Mouse (Mus musculus) CH12.LX (cell line): Measurements from ENCODE around the gene Trim16. TPM values are rescaled to one million over a fixed set of nuclear protein-coding genes. Genes with fewer than 3 reads are reported as not detected.

Source experiments
- DNase-seq: peaks from one replicate; pipeline ENCODE4 v3.0.0-alpha.2; 2013; ENCODE audit errors: extremely low read depth
- H3K27ac ChIP-seq: 2 replicates; pipeline ENCODE4 v1.5.1; 2012; ENCODE audit warnings: low read depth, mild to moderate bottlenecking, control low read depth, moderate library complexity; ENCODE audit not compliant: insufficient read depth
- H3K27me3 ChIP-seq: replicated peaks from 2 replicates; pipeline ENCODE3; 2012; ENCODE audit warnings: inconsistent platforms
- H3K36me3 ChIP-seq, 2 experiments: replicated peaks in 1 of 2; 2 replicates each; pipeline versions ENCODE3 to v1.6.1; 2012; ENCODE audit warnings: inconsistent platforms in 1 of 2, low read length in 1 of 2, mild to moderate bottlenecking in 1 of 2, mixed read lengths in 1 of 2, moderate library complexity in 1 of 2; ENCODE audit not compliant: control insufficient read depth in 1 of 2, insufficient read depth in 1 of 2
- H3K4me1 ChIP-seq, 2 experiments: 2 replicates each; pipeline ENCODE4 v1.6.1; 2012; ENCODE audit warnings: inconsistent platforms in 1 of 2, moderate library complexity in 1 of 2; ENCODE audit not compliant: insufficient read depth in 2 of 2, control insufficient read depth in 1 of 2
- H3K4me2 ChIP-seq: 2 replicates; pipeline ENCODE4 v1.6.1; 2012; ENCODE audit warnings: low read depth, mild to moderate bottlenecking, control low read depth; ENCODE audit not compliant: poor library complexity, insufficient read depth, severe bottlenecking
- H3K4me3 ChIP-seq, 3 experiments: fragments of 150-350 bp in 1 of 3; sonication (generic) in 1 of 3; replicated peaks in 1 of 3; 2 replicates each; pipeline versions ENCODE3 to v1.5.1; 2011 to 2012; ENCODE audit warnings: low read depth in 2 of 3, low read length in 2 of 3, mild to moderate bottlenecking in 2 of 3, moderate library complexity in 2 of 3, control low read depth in 1 of 3, improper control_type of control experiment in 1 of 3, inconsistent platforms in 1 of 3, mixed read lengths in 1 of 3; ENCODE audit not compliant: poor library complexity in 1 of 3
- H3K79me2 ChIP-seq: replicated peaks from 2 replicates; pipeline ENCODE4 v1.6.1; 2012; ENCODE audit warnings: mild to moderate bottlenecking, moderate library complexity; ENCODE audit not compliant: control insufficient read depth, poor library complexity, insufficient read depth, severe bottlenecking; ENCODE audit errors: extremely low read depth
- H3K9ac ChIP-seq: 2 replicates; pipeline ENCODE4 v1.6.1; 2012; ENCODE audit warnings: low read depth, mild to moderate bottlenecking, control low read depth, moderate library complexity; ENCODE audit not compliant: insufficient read depth
- H3K9me3 ChIP-seq: replicated peaks from 2 replicates; pipeline ENCODE3; 2012; ENCODE audit warnings: low read length, inconsistent platforms, mixed read lengths
- BHLHE40 ChIP-seq: IDR thresholded peaks from 2 replicates; pipeline ENCODE4 v1.6.1; 2011; ENCODE audit warnings: mild to moderate bottlenecking, low read depth, low read length, improper control_type of control experiment
- CHD1 ChIP-seq: IDR thresholded peaks from 2 replicates; pipeline ENCODE4 v1.6.1; 2012; ENCODE audit warnings: low read depth, low read length, improper control_type of control experiment, inconsistent platforms
- E2F4 ChIP-seq: IDR thresholded peaks from 2 replicates; pipeline ENCODE4 v1.6.1; 2011; ENCODE audit warnings: low read depth, low read length, improper control_type of control experiment; ENCODE audit not compliant: insufficient replicate concordance
- ELF1 ChIP-seq: IDR thresholded peaks from 2 replicates; pipeline ENCODE4 v1.6.1; 2014; ENCODE audit warnings: low read depth, mild to moderate bottlenecking, inconsistent platforms, low read length, improper control_type of control experiment
- EP300 ChIP-seq: IDR thresholded peaks from 2 replicates; pipeline ENCODE4 v1.6.1; 2011; ENCODE audit warnings: low read length, improper control_type of control experiment
- GABPA ChIP-seq: IDR thresholded peaks from 2 replicates; pipeline ENCODE4 v1.6.1; 2012; ENCODE audit warnings: low read depth, low read length, improper control_type of control experiment, inconsistent platforms; ENCODE audit not compliant: insufficient replicate concordance
- JUN ChIP-seq: IDR thresholded peaks from 2 replicates; pipeline ENCODE4 v1.6.1; 2011; ENCODE audit warnings: low read depth, mild to moderate bottlenecking, low read length, improper control_type of control experiment, moderate library complexity; ENCODE audit not compliant: insufficient read depth
- JUND ChIP-seq: conservative IDR thresholded peaks from 2 replicates; pipeline ENCODE4 v1.6.1; 2011; ENCODE audit warnings: low read depth, low read length, improper control_type of control experiment
- MAZ ChIP-seq: IDR thresholded peaks from 2 replicates; pipeline ENCODE4 v1.6.1; 2012; ENCODE audit warnings: low read depth, mild to moderate bottlenecking, inconsistent platforms, low read length, improper control_type of control experiment, moderate library complexity
- MYC ChIP-seq: IDR thresholded peaks from 2 replicates; pipeline ENCODE4 v1.6.1; 2011; ENCODE audit warnings: low read depth, mild to moderate bottlenecking, improper control_type of control experiment, low read length
- NRF1 ChIP-seq: IDR thresholded peaks from 2 replicates; pipeline ENCODE4 v1.6.1; 2014; ENCODE audit warnings: low read depth, mild to moderate bottlenecking, inconsistent platforms, low read length, improper control_type of control experiment, moderate library complexity
- POLR2A ChIP-seq: IDR thresholded peaks from 2 replicates; pipeline ENCODE4 v1.6.1; 2011; ENCODE audit warnings: low read depth, mild to moderate bottlenecking, improper control_type of control experiment, low read length
- POLR2AphosphoS2 ChIP-seq: IDR thresholded peaks from 2 replicates; pipeline ENCODE4 v1.6.1; 2011; ENCODE audit warnings: low read depth, low read length, improper control_type of control experiment
- RCOR1 ChIP-seq: conservative IDR thresholded peaks from 2 replicates; pipeline ENCODE4 v1.6.1; 2012; ENCODE audit warnings: low read depth, mild to moderate bottlenecking, inconsistent platforms, low read length, improper control_type of control experiment
- SMC3 ChIP-seq: IDR thresholded peaks from 2 replicates; pipeline ENCODE4 v1.6.1; 2011; ENCODE audit warnings: low read depth, low read length, improper control_type of control experiment
- TBP ChIP-seq: conservative IDR thresholded peaks from 2 replicates; pipeline ENCODE4 v1.6.1; 2011; ENCODE audit warnings: low read depth, low read length, improper control_type of control experiment
- TCF12 ChIP-seq: IDR thresholded peaks from 2 replicates; pipeline ENCODE4 v1.6.1; 2014; ENCODE audit warnings: low read depth, mild to moderate bottlenecking, inconsistent platforms, low read length, improper control_type of control experiment
- USF1 ChIP-seq: IDR thresholded peaks from 2 replicates; pipeline ENCODE4 v1.6.1; 2014; ENCODE audit warnings: low read depth, mild to moderate bottlenecking, inconsistent platforms, low read length, improper control_type of control experiment
- ZC3H11A ChIP-seq: IDR thresholded peaks from 2 replicates; pipeline ENCODE4 v1.6.1; 2012; ENCODE audit warnings: low read depth, mild to moderate bottlenecking, inconsistent platforms, low read length, improper control_type of control experiment
- ZKSCAN1 ChIP-seq: IDR thresholded peaks from 2 replicates; pipeline ENCODE4 v1.6.1; 2012; ENCODE audit warnings: low read depth, inconsistent platforms, low read length, improper control_type of control experiment, borderline replicate concordance
- ZNF384 ChIP-seq: IDR thresholded peaks from 2 replicates; pipeline ENCODE4 v1.6.1; 2012; ENCODE audit warnings: low read depth, low read length, improper control_type of control experiment, inconsistent platforms
- dilution Hi-C: fragments of 300-500 bp; cut with MboI; formaldehyde crosslinking; loops from 2 replicates; pipeline ENCODE4 v1.14.3; 2020; ENCODE audit warnings: low sequenced_read_pairs; ENCODE audit not compliant: extremely low pct_unique_long_range_greater_than_20kb, extremely low pct_ligation_motif_present
- in situ Hi-C: fragments of 300-500 bp; cut with MboI; formaldehyde crosslinking; loops from 3 replicates; pipeline ENCODE4 v1.14.3; 2019; ENCODE audit warnings: low sequenced_read_pairs, low pct_ligation_motif_present, low pct_unique_long_range_greater_than_20kb, mixed read lengths
- polyA plus RNA-seq: library from polyadenylated mRNA; unstranded; fragments of >175 nt; gene quantifications from 2 replicates; pipeline ENCODE4 v1.2.1, GENCODE M21; 2012; ENCODE audit warnings: low read depth; ENCODE audit not compliant: insufficient read length
- total RNA-seq, 2 experiments: library from RNA; depleted of rRNA; stranded (reverse); fragments of 300-350 nt in 1 of 2; fragments of >200 nt in 1 of 2; gene quantifications; 2 replicates each; pipeline ENCODE4 v1.2.3; 2012 to 2014

The Trim16 gene
- total and polyA plus RNA-seq, 3 experiments = not detected

DNA sequence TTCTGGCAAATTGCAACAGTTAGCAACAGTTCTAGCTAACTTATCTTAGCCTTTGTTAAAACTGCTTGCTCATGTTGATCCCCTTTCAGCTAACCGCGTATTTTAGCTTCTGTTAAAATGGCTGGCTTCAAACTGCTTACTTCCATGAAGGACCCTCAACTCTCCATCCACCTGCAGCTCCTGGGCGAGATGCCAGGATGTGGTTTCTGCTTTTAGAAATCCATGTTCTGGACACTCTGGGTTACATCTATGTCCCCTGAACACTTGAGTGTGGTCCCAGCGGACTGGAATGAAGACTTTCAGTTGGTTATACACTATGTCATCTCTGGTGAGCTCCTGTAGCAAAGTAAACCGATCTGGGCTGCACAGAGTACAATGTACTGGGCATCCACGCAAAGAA is 7.8 kb upstream of the Trim16 start:
- TF ChIP-seq POLR2AphosphoS2 (no peak), ZNF384 (no peak), TBP (no peak), ELF1 (no peak), E2F4 (no peak), JUND (no peak)
- TF ChIP-seq, all 38 proteins: peak for 0
- H3K4me2 ChIP-seq = no peak overlapping the region
- H3K27me3 ChIP-seq = peaks cover 5% of the 10 kb centered on the region
- dilution Hi-C loops = no loop called here
- H3K9ac ChIP-seq = no peak overlapping the region
- no peak for DNase-seq
- in situ Hi-C loops = no loop called here
- H3K79me2 ChIP-seq = no peaks in the 10 kb centered on the region
- H3K36me3 ChIP-seq = no peaks in the 10 kb centered on the region
- H3K4me1 ChIP-seq = peaks cover 0 to 16% of the 10 kb centered on the region in 2 experiments; a peak in 2 of 4 replicates
- H3K4me3 ChIP-seq = no peak overlapping the region
- no peak overlapping the region for H3K27ac ChIP-seq
- no peaks in the 10 kb centered on the region for H3K9me3 ChIP-seq

DNA sequence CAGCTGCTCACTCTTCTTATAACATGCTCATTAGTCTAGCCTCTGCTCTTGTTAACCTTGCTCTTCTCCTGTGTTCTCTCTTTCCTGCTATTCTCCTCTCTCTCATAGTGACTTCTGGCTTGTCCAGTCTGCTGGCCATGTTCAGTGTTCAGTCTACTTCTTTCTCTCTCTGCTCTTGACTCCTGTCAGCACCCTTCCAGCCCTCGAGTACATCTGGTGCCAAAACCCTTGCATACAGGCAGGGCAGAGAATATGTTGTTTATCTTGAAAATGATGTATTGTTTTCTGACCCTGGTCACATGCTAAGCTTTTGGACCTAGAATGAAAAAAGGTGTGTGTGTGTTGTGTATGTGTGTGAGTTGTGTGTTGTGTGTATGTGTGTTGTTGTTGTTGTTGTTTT is 6.5 kb upstream of the Trim16 start:
- H3K4me1 ChIP-seq = peaks cover 0 to 10% of the 10 kb centered on the region in 2 experiments; a peak in 2 of 4 replicates
- in situ Hi-C loops (no loop called here), dilution Hi-C loops (no loop called here)
- peaks cover 5% of the 10 kb centered on the region for H3K27me3 ChIP-seq
- no peaks in the 10 kb centered on the region for H3K36me3 ChIP-seq
- H3K27ac ChIP-seq = no peak overlapping the region
- H3K9me3 ChIP-seq = no peaks in the 10 kb centered on the region
- no peak for DNase-seq
- no peak overlapping the region for H3K4me2 ChIP-seq
- H3K9ac ChIP-seq = no peak overlapping the region
- no peaks in the 10 kb centered on the region for H3K79me2 ChIP-seq
- no peak overlapping the region for H3K4me3 ChIP-seq
- no peak for TF ChIP-seq TCF12
- TF ChIP-seq GABPA = no peak
- no peak for TF ChIP-seq JUN
- no peak for TF ChIP-seq ZC3H11A
- TF ChIP-seq MAZ = no peak
- TF ChIP-seq BHLHE40 = no peak
- TF ChIP-seq TBP = no peak
- TF ChIP-seq CHD1 = no peak
- TF ChIP-seq JUND = no peak
- no peak for TF ChIP-seq POLR2A
- TF ChIP-seq SMC3 = no peak
- TF ChIP-seq ELF1 = no peak
- no peak for TF ChIP-seq USF1
- no peak for TF ChIP-seq NRF1
- no peak for TF ChIP-seq E2F4
- TF ChIP-seq EP300 = no peak
- TF ChIP-seq ZKSCAN1 = no peak
- TF ChIP-seq RCOR1 = no peak
- no peak for TF ChIP-seq MYC
- TF ChIP-seq, all 38 proteins: peak for 0
